Mouse (Mus musculus) heart, adult 2 months (tissue): Measurements from ENCODE around the gene Tdgf1. TPM values are rescaled to one million over a fixed set of nuclear protein-coding genes. Genes with fewer than 3 reads are reported as not detected.

Source experiments
- DNase-seq, 2 experiments: peaks; one replicate each; pipeline ENCODE4 v3.0.0; 2021
- H3K27ac ChIP-seq: fragments of 200-600 bp; 2 replicates; pipeline ENCODE4 v1.8.1; 2022
- H3K27me3 ChIP-seq: fragments of 200-500 bp; 2 replicates; pipeline ENCODE4 v1.6.1; 2012; ENCODE audit warnings: mild to moderate bottlenecking, low read length, inconsistent platforms, mixed read lengths; ENCODE audit not compliant: control insufficient read depth, insufficient read depth
- H3K36me3 ChIP-seq: fragments of 200-500 bp; 2 replicates; pipeline ENCODE4 v1.6.1; 2012; ENCODE audit warnings: low read length, inconsistent platforms; ENCODE audit not compliant: control insufficient read depth, insufficient read depth
- H3K4me1 ChIP-seq: fragments of 200-500 bp; 2 replicates; pipeline ENCODE4 v1.6.1; 2011; ENCODE audit warnings: low read length; ENCODE audit not compliant: control insufficient read depth, insufficient read depth
- H3K4me3 ChIP-seq: fragments of 200-600 bp; 2 replicates; pipeline ENCODE4 v1.8.1; 2022
- H3K79me2 ChIP-seq: fragments of 200-500 bp; replicated peaks from 2 replicates; pipeline ENCODE4 v1.6.1; 2012; ENCODE audit warnings: mild to moderate bottlenecking, inconsistent platforms, low read length, moderate library complexity, mixed read lengths; ENCODE audit not compliant: control insufficient read depth, insufficient read depth
- H3K9ac ChIP-seq: fragments of 200-500 bp; 2 replicates; pipeline ENCODE4 v1.6.1; 2012; ENCODE audit warnings: low read depth, mild to moderate bottlenecking, control low read depth, inconsistent platforms, low read length, mixed read lengths
- CTCF ChIP-seq: fragments of 200-600 bp; IDR thresholded peaks from 2 replicates; pipeline ENCODE4 v1.8.1; 2022; ENCODE audit warnings: antibody characterized with exemption, mild to moderate bottlenecking, moderate library complexity
- EP300 ChIP-seq: fragments of 200-500 bp; IDR thresholded peaks from 2 replicates; pipeline ENCODE4 v1.6.1; 2011; ENCODE audit warnings: low read depth, low read length, control low read depth; ENCODE audit not compliant: insufficient read depth
- POLR2A ChIP-seq: fragments of 200-500 bp; IDR thresholded peaks from 2 replicates; pipeline ENCODE4 v1.6.1; 2011; ENCODE audit warnings: mild to moderate bottlenecking, low read depth, low read length, control low read depth; ENCODE audit not compliant: insufficient read depth
- WGBS: fragments of 180-500 bp; shearing (Covaris S2); methylation state at CpG from one replicate; pipeline ENCODE4 v1.1.7; 2018; 5-methylcytosine and 5-hydroxymethylcytosine counted together
- intact Hi-C: fragments of 180-260 bp; cut with DNase I; formaldehyde crosslinking; loops from one replicate; pipeline ENCODE4 v1.15.1; 2025
- polyA plus RNA-seq: library from polyadenylated mRNA; depleted of rRNA; stranded (reverse); fragments of >200 nt; gene quantifications from 2 replicates; pipeline ENCODE4 v1.2.3, GENCODE M21; 2012
- total RNA-seq, 2 experiments: library from RNA; stranded (reverse); gene quantifications; 2 replicates each; pipeline ENCODE4 v1.2.3; 2021

Gene Tdgf1
- total and polyA plus RNA-seq, 3 experiments: not detected

DNA sequence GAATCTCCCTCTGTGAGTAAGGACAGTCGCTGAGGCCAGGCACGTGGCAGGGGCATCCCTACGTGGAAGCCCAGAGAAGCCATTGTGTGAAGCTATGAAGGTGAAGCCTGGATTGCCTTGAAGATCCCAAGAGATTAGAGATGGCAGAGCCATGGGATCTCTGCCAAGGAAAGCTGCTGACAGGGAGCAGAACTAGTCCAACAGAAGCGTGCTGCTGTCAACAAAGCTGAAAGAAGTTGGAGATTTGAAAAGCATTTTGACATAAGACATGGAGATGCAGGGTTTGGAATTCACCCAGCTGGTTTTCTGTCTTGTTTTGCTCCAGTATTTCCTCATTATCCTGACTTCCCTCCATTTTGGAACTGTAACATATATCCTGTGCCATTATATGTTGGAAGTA is 43.7 kb downstream of the Tdgf1 start:
- Histone ChIP-seq H3K9ac (no peak overlapping the region), H3K36me3 (no peaks in the 10 kb centered on the region), H3K4me1 (no peaks in the 10 kb centered on the region), H3K27me3 (no peaks in the 10 kb centered on the region), H3K27ac (no peak overlapping the region), H3K79me2 (no peaks in the 10 kb centered on the region), H3K4me3 (no peak overlapping the region)
- TF ChIP-seq POLR2A: no peak
- no peak for TF ChIP-seq EP300
- no peak for TF ChIP-seq CTCF
- WGBS: 67% methylated on average over 4 of the region's 4 CpGs
- intact Hi-C loops: no loop called here
- no peak for DNase-seq

DNA sequence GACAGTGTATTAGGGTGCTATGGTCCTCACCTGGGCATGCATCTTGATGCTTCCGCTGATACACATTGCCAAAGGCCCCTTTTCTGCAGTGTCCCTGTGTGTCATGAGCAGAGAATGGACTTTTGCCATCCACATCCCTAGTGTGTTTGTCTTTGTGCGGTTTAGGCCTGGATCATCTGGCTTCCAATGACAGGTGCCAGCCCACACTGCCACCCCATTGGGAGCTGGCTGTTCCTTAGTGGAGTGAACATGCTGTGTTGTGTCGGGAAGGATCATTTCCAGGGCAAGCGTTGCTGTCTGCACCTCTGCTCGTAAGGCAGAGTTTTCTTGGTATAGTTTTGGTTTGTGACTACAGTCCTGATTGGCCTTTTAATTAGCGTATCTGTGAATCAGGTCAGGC is 44.8 kb downstream of the Tdgf1 start:
- Histone ChIP-seq H3K4me1 (no peaks in the 10 kb centered on the region), H3K27me3 (no peaks in the 10 kb centered on the region), H3K27ac (no peak overlapping the region), H3K4me3 (no peak overlapping the region), H3K9ac (no peak overlapping the region), H3K79me2 (no peaks in the 10 kb centered on the region), H3K36me3 (no peaks in the 10 kb centered on the region)
- TF ChIP-seq POLR2A: no peak
- TF ChIP-seq EP300: no peak
- TF ChIP-seq CTCF: no peak
- 95% methylated on average over 6 of the region's 6 CpGs for WGBS
- intact Hi-C loops: no loop called here
- DNase-seq: no peak

DNA sequence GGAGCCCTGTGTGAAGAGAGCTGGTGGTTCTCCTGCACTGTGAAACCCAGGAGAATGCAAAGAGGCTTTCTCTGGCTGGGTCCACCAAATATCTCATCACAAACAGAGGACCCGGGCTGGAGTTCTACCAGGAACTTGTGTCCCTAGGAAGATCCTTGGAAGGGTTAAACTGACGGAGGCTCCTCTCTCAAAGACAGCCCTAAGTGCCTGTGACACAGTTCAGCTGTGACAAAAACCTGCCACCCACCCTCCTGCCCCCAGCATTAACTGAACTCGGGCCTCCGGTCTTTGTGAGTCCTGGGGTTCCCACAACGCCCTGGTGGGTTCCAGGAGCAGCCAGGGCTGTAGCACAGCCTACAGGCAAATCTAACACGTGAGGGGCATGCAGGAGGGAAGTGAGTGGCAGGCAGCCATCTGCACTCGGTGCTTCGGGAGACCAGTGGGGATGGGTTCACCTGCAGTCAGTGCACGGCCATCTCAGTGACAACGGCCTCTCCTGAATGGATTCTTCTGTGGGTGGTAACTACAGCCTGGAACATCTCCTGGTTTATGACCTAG is 46.4 kb downstream of the Tdgf1 start:
- 66% methylated on average over 10 of the region's 10 CpGs for WGBS
- H3K9ac ChIP-seq: no peak overlapping the region
- no peaks in the 10 kb centered on the region for H3K4me1 ChIP-seq
- no peak overlapping the region for H3K4me3 ChIP-seq
- DNase-seq: no peak
- TF ChIP-seq EP300: no peak
- no peak for TF ChIP-seq CTCF
- intact Hi-C loops: no loop called here
- no peaks in the 10 kb centered on the region for H3K79me2 ChIP-seq
- H3K27me3 ChIP-seq: no peaks in the 10 kb centered on the region
- no peaks in the 10 kb centered on the region for H3K36me3 ChIP-seq
- no peak overlapping the region for H3K27ac ChIP-seq

DNA sequence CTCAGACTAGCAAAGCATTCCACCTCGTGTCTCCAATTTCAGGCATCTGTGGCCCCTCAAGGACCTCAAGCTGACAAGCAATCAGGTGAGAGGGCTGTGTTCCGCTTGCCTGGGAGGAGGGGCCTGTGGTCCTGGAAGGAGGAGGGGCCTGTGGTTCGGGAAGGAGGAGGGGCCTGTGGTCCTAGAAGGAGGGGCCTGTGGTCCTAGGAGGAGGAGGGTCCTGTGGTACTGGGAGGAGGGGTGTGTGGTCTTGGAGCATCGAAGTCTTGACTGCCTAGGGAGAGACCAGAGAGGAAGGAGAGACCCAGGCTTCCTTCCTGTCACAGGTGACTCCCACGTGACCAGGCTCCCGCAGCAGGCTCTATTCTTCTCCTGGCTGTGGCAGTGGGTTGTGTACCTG is 49.4 kb downstream of the Tdgf1 start:
- no peak for DNase-seq
- 34% methylated on average over 6 of the region's 6 CpGs for WGBS
- intact Hi-C loops: no loop called here

DNA sequence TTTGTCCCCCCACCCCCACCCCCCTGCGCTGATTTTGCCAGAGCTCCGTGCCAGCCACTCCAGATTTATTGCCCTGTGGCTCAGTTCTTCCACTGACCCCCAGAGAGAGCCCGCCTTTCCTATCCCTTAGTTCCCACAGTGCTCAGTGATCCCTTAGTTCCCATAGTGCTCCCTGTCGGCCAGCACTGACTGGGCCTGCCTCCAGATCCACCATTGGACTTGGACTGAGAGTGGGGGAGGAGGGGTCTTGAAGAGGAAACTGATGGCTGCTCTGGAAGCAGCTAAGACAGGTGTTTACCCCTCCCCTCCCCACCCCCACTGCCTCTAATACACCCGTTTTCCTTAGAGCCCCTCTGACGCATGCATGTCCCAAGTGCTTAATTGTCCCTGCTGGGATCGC is 50.0 kb downstream of the Tdgf1 start:
- WGBS: 65% methylated on average over 7 of the region's 7 CpGs
- Histone ChIP-seq H3K27me3 (no peaks in the 10 kb centered on the region), H3K9ac (no peak overlapping the region), H3K36me3 (no peaks in the 10 kb centered on the region), H3K79me2 (no peaks in the 10 kb centered on the region), H3K4me3 (no peak overlapping the region), H3K4me1 (peaks cover 6% of the 10 kb centered on the region), H3K27ac (no peak overlapping the region)
- intact Hi-C loops: no loop called here
- TF ChIP-seq POLR2A: no peak
- no peak for TF ChIP-seq CTCF
- TF ChIP-seq EP300: no peak
- no peak for DNase-seq

More for the DNA sequence above, 49.4 kb downstream of the Tdgf1 start:
- no peaks in the 10 kb centered on the region for H3K36me3 ChIP-seq
- no peak overlapping the region for H3K9ac ChIP-seq
- no peaks in the 10 kb centered on the region for H3K79me2 ChIP-seq
- no peaks in the 10 kb centered on the region for H3K27me3 ChIP-seq
- no peak overlapping the region for H3K27ac ChIP-seq
- no peak overlapping the region for H3K4me3 ChIP-seq
- no peak for TF ChIP-seq CTCF
- TF ChIP-seq POLR2A: no peak
- no peak for TF ChIP-seq EP300
- peaks cover 4% of the 10 kb centered on the region for H3K4me1 ChIP-seq

DNA sequence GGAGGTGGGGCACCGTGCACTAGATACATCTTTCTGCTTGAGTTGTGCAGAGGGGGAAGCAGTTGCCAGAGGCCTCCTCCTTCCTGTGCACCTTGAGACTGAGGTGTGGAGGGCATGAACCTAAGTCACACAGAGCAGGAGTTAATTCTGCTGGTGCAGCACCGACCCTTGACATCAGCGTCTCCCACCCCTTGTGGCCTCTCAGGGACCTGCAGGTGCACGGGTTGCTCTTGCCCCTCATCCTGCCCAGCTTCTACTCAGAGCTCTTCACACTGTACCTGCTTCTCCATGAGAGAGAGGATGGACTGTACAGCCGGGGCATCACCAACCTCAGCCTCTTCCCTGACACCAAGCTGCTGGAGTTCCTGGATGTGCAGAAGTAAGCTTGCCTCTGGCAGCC is 50.5 kb downstream of the Tdgf1 start:
- Histone ChIP-seq H3K36me3 (no peaks in the 10 kb centered on the region), H3K79me2 (no peaks in the 10 kb centered on the region), H3K27me3 (no peaks in the 10 kb centered on the region), H3K9ac (no peak overlapping the region), H3K4me1 (peaks cover 6% of the 10 kb centered on the region), H3K27ac (no peak overlapping the region), H3K4me3 (no peak overlapping the region)
- DNase-seq: no peak
- intact Hi-C loops: no loop called here
- TF ChIP-seq POLR2A (no peak), EP300 (no peak), CTCF (no peak)
- 73% methylated on average over 5 of the region's 5 CpGs for WGBS
